Mouse (Mus musculus) liver, embryonic 14.5 days (tissue): ENCODE results near the gene Tmem184a.

Experiments used
- CTCF ChIP-seq: IDR thresholded peaks from 2 replicates; pipeline ENCODE4 v1.5.1; 2016; ENCODE audit warnings: antibody characterized with exemption, low read depth, control low read depth
- EP300 ChIP-seq: IDR thresholded peaks from 2 replicates; pipeline ENCODE4 v1.6.1; 2016; ENCODE audit warnings: antibody characterized with exemption, low read depth

- TF ChIP-seq CTCF: no peak
- TF ChIP-seq EP300: no peak
Measured at GRCm38 (mm10) chr5:139799801-139800590, 19.7 kb downstream of the Tmem184a start.
